Mouse (Mus musculus) urinary bladder, postnatal 4 days (tissue): Measurements from ENCODE around the gene Sardh.
A peak's percentile ranks its signal among the peaks of the same experiment; 100 is the strongest.

ENCODE experiments used
- DNase-seq, 2 experiments: peaks; one replicate each; pipeline ENCODE4 v3.0.0; 2021 to 2022; ENCODE audit warnings: low spot score in 2 of 2

Gene Sardh

GRCm38 (mm10) chr2:27226572-27226971 lies 21.6 kb downstream of the Sardh start:
- no peak for DNase-seq

- DNase-seq: no peak
These were observed 25.1 kb downstream of the Sardh start for GRCm38 (mm10) chr2:27223012-27223421.

GRCm38 (mm10) chr2:27218569-27218968 lies 29.6 kb downstream of the Sardh start:
- no peak for DNase-seq

GRCm38 (mm10) chr2:27218121-27218544 lies 30.0 kb downstream of the Sardh start:
- no peak for DNase-seq

GRCm38 (mm10) chr2:27215537-27215936 lies 32.6 kb downstream of the Sardh start:
- DNase-seq: no peak

- DNase-seq: peak in 1 of 2 experiments; percentile 35
These were observed 35.9 kb downstream of the Sardh start for GRCm38 (mm10) chr2:27211966-27212893.

GRCm38 (mm10) chr2:27210676-27211210 lies 37.4 kb downstream of the Sardh start:
- DNase-seq: no peak

- DNase-seq: peak in 1 of 2 experiments; percentile 68
These were observed 37.9 kb downstream of the Sardh start for GRCm38 (mm10) chr2:27210255-27210654.

GRCm38 (mm10) chr2:27209816-27210215 lies 38.3 kb downstream of the Sardh start:
- DNase-seq: no peak

GRCm38 (mm10) chr2:27209370-27209769 lies 38.8 kb downstream of the Sardh start:
- DNase-seq: no peak

- DNase-seq: no peak
These were observed 41.0 kb downstream of the Sardh start for GRCm38 (mm10) chr2:27207126-27207525.

- DNase-seq: peak; percentile 66 to 83
These were observed 41.9 kb downstream of the Sardh start for GRCm38 (mm10) chr2:27206128-27206797.

GRCm38 (mm10) chr2:27205666-27206065 lies 42.5 kb downstream of the Sardh start:
- no peak for DNase-seq

- DNase-seq: no peak
These were observed 47.6 kb downstream of the Sardh start for GRCm38 (mm10) chr2:27200586-27200985.

GRCm38 (mm10) chr2:27198551-27199246 lies 49.4 kb downstream of the Sardh start:
- no peak for DNase-seq

GRCm38 (mm10) chr2:27189994-27190393 lies 58.1 kb downstream of the Sardh start:
- no peak for DNase-seq

- no peak for DNase-seq
These were observed 60.6 kb downstream of the Sardh start for GRCm38 (mm10) chr2:27187531-27187930.

- DNase-seq: no peak
These were observed 64.4 kb downstream of the Sardh start for GRCm38 (mm10) chr2:27183734-27184133.

GRCm38 (mm10) chr2:27181907-27182306 lies 66.2 kb downstream of the Sardh start:
- no peak for DNase-seq

- no peak for DNase-seq
These were observed 69.0 kb downstream of the Sardh start for GRCm38 (mm10) chr2:27179101-27179500.

GRCm38 (mm10) chr2:27175696-27176267 lies 72.4 kb downstream of the Sardh start:
- no peak for DNase-seq

- DNase-seq: no peak
These were observed 73.9 kb downstream of the Sardh start for GRCm38 (mm10) chr2:27174242-27174641.
